Mouse (Mus musculus) urinary bladder, postnatal 25 days (tissue): ENCODE measurements around the gene Parva.

Experiments used
- DNase-seq: peaks from one replicate; pipeline ENCODE4 v3.0.0; 2022; ENCODE audit warnings: low spot score

The Parva gene

GRCm38 (mm10) chr7:112427357-112428157, at the start of gene Parva:
Gene Parva (plus strand): TSS chr7:112427505.
- DNase-seq: peak; percentile 60

DNA sequence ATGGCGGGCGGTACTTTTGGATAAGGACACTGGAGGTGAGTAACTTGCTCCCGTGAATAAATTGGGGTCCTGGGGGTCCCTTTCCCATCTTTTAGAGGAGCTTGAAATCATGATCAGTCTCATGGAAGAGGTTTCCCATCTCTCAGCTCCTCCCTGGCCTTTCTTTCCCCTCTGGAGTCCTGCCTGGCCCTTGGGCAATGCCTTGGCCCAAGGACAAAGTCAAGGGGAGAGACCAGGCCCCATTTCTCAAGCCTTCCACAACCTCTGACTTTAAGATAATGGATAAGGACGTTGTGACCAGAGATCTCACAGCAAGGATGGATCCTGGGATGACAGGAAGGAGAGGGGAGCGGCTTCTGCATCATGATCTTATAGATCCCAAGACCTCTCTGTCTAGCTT, 49.2 kb upstream of the Parva start:
- DNase-seq: no peak

- no peak for DNase-seq
Observed at GRCm38 (mm10) chr7:112378476-112378875, 48.8 kb upstream of the Parva start.

DNA sequence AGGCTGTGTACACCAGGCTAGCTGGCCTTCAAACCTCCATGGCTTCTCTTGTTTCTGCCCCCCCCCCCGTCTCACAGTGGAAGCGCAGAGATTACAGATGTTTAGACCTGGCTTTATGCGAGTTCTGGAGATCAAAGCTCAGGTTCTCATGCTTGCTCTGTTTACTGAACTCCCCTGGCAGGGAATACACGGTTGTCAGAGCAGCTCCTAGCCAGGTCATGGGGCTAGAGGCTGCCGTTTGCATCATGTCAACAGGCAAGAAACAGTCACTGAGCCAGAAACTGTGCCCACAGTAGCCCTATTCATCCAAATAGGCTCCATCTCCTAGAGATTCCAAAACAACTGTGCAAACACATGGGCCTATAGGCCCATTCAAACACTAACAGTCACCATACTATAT, 40.8 kb upstream of the Parva start:
- DNase-seq: no peak

DNA sequence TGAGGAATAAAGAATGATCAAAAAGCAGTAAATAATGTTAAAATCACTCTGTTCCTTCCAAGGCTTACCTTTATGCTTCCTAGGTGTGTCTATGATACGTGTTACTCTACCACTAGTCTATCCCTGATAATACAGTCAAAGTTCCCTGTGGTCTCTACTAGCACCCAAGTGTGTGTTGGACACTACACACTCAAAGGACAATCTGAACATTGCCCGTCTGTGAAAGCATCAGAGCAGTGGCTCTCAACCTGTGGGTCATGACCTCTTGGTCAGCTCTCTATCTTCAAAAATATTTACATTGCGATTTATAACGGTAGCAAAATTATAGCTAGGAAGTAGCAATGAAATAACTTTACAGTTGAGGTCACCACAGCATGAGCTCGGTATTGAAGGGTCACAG, 39.4 kb upstream of the Parva start:
- no peak for DNase-seq

GRCm38 (mm10) chr7:112388363-112388875, 38.9 kb upstream of the Parva start:
- no peak for DNase-seq

DNA sequence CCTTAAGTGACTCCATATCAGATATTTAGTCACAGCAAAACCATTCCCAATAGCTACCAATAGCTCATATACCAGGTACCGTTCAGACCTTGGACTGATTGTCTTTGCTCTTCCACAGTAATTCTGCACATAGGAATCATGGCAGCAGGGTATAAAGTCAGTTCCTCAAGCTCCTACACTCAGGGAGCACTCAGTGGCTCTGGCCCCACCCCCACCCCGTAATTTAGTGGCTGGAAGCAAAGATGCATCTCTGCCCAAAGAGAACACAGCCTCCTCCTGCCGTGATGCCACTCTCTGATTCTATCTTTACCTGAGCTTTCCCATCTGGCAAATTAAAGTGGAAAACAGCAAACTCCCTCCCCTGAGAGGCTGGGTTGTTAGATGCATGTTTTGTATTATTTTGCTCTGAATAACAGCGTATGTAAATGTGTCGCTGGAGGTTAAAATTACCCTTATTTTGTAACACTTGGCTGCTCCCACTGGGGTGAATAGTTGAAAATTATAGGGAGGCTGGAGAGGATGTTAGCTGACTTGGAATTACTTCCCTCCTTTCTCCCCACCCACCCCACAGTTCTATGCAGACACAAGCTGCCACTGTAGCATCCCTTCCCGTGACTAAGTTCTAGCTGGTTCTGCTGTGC, 37.6 kb upstream of the Parva start:
- DNase-seq: no peak

- DNase-seq: no peak
Observed at GRCm38 (mm10) chr7:112390252-112390936, 36.9 kb upstream of the Parva start.

DNA sequence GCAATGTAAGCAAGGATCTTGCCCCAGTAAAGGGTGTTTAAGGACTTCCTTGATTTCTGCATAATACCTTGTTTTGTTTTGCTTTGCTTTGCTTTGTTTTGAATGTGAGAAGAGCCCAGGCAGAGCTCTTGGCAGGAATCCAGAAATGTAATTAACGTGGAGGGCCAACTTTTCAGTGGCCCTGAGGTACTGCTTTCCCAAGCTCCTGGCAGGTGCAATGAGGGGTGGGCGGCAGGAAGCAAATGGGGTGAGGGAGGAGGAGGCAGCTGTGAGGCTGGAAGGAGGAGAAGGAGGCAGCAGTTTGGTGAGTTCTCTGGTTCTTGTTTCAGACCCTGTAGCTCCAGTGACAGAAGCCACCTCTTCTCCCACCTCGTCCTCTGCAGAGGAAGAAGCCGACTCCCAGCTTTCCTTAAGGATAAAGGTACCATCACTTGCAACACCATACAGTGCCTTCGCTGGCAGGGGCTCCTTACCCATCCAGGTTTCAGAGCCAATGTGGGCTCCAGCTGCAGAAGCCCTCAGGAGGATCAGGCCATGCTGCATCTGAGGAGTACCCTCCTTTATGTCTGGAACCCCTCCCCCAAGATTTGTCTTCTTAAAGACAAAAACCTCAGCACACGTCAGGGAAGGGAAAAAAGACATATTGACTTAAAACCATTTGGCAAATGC, 36.2 kb upstream of the Parva start:
- DNase-seq: no peak

GRCm38 (mm10) chr7:112397786-112398185, 29.5 kb upstream of the Parva start:
- DNase-seq: no peak

- no peak for DNase-seq
Observed at GRCm38 (mm10) chr7:112399425-112400170, 27.7 kb upstream of the Parva start.

DNA sequence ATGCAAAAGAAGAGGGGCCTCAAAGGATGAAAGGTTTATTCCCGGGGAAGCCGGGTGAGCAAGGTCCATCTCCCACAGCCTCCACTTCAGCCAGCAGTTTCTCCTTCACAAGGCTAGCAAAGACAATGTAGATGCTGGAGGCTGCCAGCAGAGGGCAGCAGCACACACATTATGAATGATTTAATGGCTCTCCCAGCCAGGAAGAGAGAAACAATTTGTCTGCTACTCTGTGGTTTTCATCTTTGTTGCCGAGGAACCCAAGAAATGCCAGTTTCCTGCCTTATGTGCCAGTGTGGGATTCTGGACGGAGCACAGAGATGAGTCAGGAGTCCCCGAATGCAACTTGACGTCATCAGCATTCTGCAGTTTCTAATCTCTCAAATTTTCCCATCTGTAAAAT, 27.1 kb upstream of the Parva start:
- peak; percentile 78 for DNase-seq

DNA sequence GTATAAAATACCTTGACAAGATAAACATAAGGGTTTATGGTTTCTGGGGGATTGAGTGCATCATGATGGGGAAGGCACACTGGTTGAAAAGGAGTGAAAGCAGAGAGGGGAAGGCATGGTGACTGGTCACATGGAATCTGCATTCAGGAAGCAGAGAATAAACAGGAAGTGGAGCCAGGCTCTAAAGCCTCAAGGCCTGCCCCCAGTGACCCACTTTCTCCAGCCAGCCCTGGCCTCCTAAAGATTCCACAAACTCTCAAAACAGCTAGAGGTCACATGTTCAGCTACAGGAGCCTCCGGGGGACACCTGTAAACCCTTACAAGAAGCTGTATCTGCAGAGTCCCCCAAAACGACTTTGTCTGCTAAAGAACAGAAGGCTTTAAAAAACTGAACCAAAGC, 22.2 kb upstream of the Parva start:
- no peak for DNase-seq

- no peak for DNase-seq
Observed at GRCm38 (mm10) chr7:112405578-112405977, 21.7 kb upstream of the Parva start.

GRCm38 (mm10) chr7:112407597-112407996, 19.7 kb upstream of the Parva start:
- no peak for DNase-seq

GRCm38 (mm10) chr7:112409991-112410390, 17.3 kb upstream of the Parva start:
- no peak for DNase-seq

DNA sequence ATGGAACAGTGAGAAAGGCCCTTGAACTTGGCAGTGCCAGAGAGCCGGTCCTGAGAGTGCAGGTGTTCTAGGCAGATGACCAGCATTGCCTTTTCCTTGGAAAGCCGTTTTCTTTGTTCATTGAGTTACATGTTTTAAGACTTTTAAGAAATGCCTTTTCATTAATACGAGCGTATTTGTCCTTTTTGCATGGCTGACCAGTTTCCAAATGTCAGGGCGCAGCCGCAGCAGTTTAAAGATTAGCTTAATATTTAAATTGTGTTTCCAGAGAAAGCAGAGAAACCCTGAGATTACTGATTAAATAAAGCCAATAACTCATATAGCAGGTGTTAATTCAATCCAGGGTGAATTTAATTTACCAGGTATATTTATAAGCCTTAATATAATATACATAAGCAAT, 14.0 kb upstream of the Parva start:
- no peak for DNase-seq

DNA sequence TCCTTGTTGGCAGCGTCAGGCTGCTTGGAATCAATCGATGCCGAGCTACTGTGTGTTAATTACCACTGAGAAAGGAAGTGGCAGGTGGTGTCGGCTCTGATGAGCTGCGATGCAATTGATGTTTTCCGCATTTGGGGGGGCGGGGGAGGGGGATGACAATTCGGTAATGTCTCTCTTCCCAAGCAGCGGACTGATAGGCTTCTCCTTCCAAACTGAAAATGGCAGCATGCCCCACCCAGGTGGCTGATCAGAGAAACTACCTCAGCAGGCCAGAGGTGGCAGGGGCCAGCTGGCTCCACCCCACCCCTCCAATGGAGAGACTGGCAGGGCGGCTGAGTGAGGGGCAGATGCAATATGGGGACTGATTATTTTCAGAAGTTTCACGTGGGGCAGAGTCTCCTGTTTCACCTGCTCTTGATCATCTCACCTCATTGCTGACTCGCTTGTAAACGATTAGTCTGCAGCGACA, 11.2 kb upstream of the Parva start:
- no peak for DNase-seq

DNA sequence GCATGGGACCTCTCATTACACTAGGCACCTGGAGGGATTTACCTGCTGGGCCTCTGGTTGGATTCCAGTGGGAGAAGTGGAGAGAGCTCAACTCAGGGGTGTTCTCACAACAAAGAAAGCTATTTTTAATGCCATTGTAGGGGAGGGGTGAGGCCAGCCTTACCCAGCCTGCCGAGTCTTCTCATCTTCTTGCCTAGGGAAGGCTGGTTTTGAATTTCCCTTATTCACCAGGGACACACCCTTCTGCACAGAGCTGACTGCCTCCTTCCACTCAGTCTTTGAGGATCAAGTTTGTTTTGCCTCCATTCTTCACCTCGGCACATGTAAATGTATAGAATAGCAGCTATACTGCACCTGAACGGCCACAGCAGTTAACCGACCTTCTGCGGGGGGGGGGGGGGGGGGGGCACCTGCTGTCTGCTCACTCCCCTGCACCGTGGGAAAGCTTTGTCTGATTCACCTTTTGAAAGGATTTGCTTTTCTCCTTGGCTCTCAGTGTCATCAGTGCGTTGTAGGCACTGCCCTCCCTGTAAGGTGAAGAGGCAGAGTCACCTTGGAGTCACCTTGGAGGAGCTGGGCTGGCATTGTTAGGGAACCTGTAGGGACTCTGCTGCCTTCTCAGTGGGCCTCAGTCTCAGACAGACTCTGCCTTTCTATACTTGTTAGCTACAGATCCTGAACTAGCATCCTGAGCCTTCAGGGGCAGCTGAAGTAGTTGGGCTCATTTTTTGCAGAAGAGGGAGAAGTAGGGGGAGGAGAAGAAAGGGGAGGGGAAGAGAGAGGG, 10.4 kb upstream of the Parva start:
- DNase-seq: no peak

- DNase-seq: no peak
Observed at GRCm38 (mm10) chr7:112417598-112417997, 9.7 kb upstream of the Parva start.

DNA sequence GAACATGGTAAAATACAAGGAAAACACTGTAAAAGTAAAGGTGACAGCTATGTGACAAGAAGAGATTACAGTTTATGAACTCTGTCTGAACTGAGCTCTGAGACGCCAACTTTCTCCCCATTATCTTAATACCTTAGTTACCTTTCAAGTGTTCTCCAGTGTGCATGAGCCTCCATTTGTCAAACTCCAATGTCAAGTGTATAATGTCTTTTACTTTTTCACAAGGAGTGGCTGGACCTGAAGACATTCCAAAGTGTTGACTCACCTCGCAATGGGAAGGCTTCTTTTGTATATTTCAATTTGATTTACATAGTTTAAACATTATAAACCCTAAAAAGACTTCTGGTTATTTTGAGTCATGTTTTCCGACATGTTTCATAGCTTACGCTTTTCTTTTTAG, 3.9 kb upstream of the Parva start:
- no peak for DNase-seq
